Mouse (Mus musculus) limb, embryonic 12.5 days (tissue): ENCODE results near the gene Ube2d1. TPM values are rescaled to one million over a fixed set of nuclear protein-coding genes. Genes with fewer than 3 reads are reported as not detected.

ENCODE experiments used
- ATAC-seq: fragments of 200-750 bp; cut with Nextera tagmentation; 2 replicates; pipeline ENCODE4 v1.8.0; 2017; ENCODE audit warnings: low read depth, moderate TSS enrichment; ENCODE audit not compliant: insufficient number of reproducible peaks, insufficient read depth, low FRiP score, low TSS enrichment
- H3K27ac ChIP-seq: fragments of 300-500 bp; sonication (generic); 2 replicates; pipeline ENCODE4 v1.5.1; 2016; ENCODE audit warnings: mild to moderate bottlenecking, moderate library complexity
- H3K27me3 ChIP-seq: fragments of 300-500 bp; sonication (generic); 2 replicates; pipeline ENCODE4 v1.6.1; 2016; ENCODE audit warnings: mild to moderate bottlenecking, moderate library complexity
- H3K36me3 ChIP-seq: fragments of 300-500 bp; sonication (generic); 2 replicates; pipeline ENCODE4 v1.6.1; 2016; ENCODE audit warnings: mild to moderate bottlenecking, moderate library complexity
- H3K4me1 ChIP-seq: fragments of 300-500 bp; sonication (generic); replicated peaks from 2 replicates; pipeline ENCODE4 v1.6.1; 2016
- H3K4me2 ChIP-seq: fragments of 300-500 bp; sonication (generic); 2 replicates; pipeline ENCODE4 v1.6.1; 2016; ENCODE audit warnings: mild to moderate bottlenecking, moderate library complexity
- H3K4me3 ChIP-seq: fragments of 300-500 bp; sonication (generic); replicated peaks from 2 replicates; pipeline ENCODE4 v1.5.1; 2016; ENCODE audit warnings: mild to moderate bottlenecking
- H3K9ac ChIP-seq: fragments of 300-500 bp; sonication (generic); replicated peaks from 2 replicates; pipeline ENCODE4 v1.6.1; 2016; ENCODE audit warnings: mild to moderate bottlenecking, moderate library complexity
- H3K9me3 ChIP-seq: fragments of 300-500 bp; sonication (generic); 2 replicates; pipeline ENCODE4 v1.6.1; 2016; ENCODE audit warnings: mild to moderate bottlenecking, moderate library complexity
- WGBS: fragments of 180-500 bp; shearing (Covaris S2); methylation state at CpG from one replicate; pipeline ENCODE4 v1.1.7; 2016; 5-methylcytosine and 5-hydroxymethylcytosine counted together
- polyA plus RNA-seq: library from polyadenylated mRNA; unstranded; fragments of >200 nt; fragmentation: Nextera tagmentation; extraction: Ambion mirVana; gene quantifications from 2 replicates; pipeline ENCODE4 v1.2.1, GENCODE M21; 2016

The Ube2d1 gene
- polyA plus RNA-seq, 1 experiment from 2014 or later = 68.9 TPM

DNA sequence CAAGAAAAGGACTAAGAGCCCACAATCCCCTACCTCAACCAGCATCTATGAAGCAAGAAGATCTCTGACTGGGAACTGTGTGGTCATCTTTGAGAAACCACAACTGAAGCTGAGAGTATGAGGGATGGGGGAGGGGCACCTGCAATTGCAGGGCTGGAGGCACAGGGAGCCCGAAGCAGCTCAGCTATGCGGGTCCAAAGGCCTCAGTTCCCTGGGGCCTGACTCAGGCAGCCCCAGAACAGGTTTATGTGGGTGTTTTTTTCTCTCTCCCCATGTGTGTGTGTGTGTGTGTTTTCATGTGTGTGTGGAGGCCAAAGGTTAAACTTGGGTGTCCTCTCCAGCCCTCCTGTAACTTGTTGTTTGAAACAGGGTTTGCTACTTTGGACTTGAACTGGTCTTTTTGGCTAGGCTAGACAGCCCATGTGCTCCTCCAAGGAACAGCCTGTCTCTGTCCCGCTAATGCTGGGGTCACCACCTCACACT is 6.2 kb upstream of the Ube2d1 start:
- H3K27me3 ChIP-seq = peaks cover 14% of the 10 kb centered on the region
- ATAC-seq = peak; percentile 13; the same call in 1 of the 2 replicates
- H3K4me2 ChIP-seq = no peak overlapping the region
- no peaks in the 10 kb centered on the region for H3K36me3 ChIP-seq
- H3K27ac ChIP-seq = no peak overlapping the region
- no peak overlapping the region for H3K9ac ChIP-seq
- WGBS = 20% methylated on average over 3 of the region's 3 CpGs
- peaks cover 15% of the 10 kb centered on the region for H3K4me1 ChIP-seq
- H3K9me3 ChIP-seq = no peaks in the 10 kb centered on the region
- no peak overlapping the region for H3K4me3 ChIP-seq

DNA sequence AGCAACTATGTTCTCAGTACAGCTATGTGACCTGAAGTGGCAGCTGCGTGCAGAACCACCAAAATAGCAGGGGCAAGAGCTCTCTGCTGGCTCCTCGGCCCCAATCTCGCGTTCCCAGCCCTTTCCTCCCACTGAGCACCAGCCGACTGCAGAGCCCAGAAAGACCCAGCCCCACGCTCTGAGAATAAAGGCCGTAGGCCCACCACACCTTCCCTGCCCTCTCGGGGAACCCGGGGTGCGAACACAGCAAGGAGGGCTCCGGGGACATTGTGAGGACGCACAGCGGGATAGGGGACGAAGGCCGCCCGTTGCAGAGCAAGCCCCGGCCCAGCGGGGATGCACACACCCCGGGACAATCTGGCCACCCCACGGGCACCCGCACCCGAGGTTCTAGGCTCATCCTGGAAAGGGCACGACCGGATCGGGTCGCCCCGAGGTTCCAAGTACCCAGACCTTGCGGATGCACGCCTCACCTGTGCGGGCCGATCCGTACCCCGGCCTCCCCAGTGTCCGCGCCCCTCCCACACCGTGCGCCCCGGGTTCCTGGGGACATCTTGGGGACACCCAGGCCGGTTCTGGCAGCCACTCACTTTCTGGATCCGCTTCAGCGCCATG is 444 bp downstream of the Ube2d1 start:
- ATAC-seq = peak; percentile 86
- WGBS = under 1% methylated on average over 41 of the region's 41 CpGs

DNA sequence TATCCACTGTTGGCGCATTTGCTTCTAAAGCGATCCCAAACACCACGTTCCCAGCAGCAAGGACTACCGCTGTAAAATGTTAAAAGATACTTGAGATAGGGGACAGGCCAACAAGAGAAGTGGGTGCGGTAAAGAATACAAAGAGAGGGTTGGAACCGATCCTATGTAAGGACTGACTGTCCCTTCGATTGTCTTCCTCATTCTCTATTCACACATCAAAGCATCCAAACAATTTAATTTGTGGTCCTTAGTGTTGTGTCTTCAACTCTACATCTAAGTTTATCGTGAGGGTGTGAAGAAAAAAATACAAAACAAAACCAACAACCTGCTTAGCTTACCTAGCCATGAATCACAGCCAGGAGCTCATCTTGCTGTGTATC is 941 bp downstream of the Ube2d1 start:
- peak overlapping the region; percentile 66; the same call in 1 of the 2 replicates for H3K27ac ChIP-seq
- H3K27me3 ChIP-seq = peaks cover 20% of the 10 kb centered on the region; the same call in 1 of the 2 replicates
- no peaks in the 10 kb centered on the region for H3K9me3 ChIP-seq
- ATAC-seq = no peak
- peak overlapping the region; percentile 94 for H3K9ac ChIP-seq
- peaks cover 21% of the 10 kb centered on the region for H3K4me1 ChIP-seq
- H3K36me3 ChIP-seq = peaks cover 8% of the 10 kb centered on the region; the same call in 1 of the 2 replicates
- peak overlapping the region; percentile 94 for H3K4me3 ChIP-seq
- peak overlapping the region; percentile 66 for H3K4me2 ChIP-seq
- WGBS = 16% methylated on average over 8 of the region's 8 CpGs

More for the DNA sequence above, 444 bp downstream of the Ube2d1 start:
- Histone ChIP-seq H3K27ac (peak overlapping the region; percentile 66), H3K36me3 (peaks cover 8% of the 10 kb centered on the region; the same call in 1 of the 2 replicates), H3K4me2 (peak overlapping the region; percentile 66), H3K9me3 (no peaks in the 10 kb centered on the region), H3K4me1 (peaks cover 21% of the 10 kb centered on the region), H3K4me3 (peak overlapping the region; percentile 94), H3K27me3 (peaks cover 20% of the 10 kb centered on the region; the same call in 1 of the 2 replicates), H3K9ac (peak overlapping the region; percentile 94)

DNA sequence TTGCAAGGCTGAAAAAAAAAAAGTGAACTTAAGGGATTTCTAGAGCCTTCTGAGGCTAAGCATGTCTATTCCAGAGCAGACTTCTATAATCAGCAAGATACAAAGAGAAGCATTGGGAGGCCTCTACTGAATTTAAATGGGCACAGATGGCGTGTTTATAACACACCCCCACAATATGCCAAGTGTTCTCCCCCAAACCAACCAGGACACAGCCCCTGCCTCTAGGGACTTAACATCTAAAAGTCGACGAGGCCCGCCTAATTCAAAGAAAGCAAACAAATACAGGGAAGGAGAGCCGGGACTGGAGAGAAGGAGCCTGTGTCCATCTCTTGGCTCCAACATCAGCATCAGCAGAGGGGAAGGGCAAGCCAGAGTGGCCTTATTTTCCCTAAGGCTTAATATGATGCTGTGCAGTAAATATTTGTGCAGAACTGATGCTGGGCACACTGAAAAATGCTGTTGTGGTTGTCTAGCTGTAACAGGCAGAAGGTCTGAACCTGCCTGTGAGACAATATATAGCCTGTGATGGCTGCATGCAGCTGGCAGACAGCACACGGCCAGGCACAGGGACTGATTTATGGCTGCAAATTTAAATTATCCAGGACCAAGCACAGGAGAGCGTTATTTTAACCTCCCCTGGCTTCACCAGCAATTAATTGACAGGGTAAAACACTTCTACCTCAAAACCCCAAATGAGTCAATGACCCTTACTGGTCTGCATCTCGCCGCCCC is 11.9 kb downstream of the Ube2d1 start:
- Histone ChIP-seq H3K4me1 (peaks cover 10% of the 10 kb centered on the region), H3K27ac (no peak overlapping the region; the same call in 1 of the 2 replicates), H3K4me3 (no peak overlapping the region), H3K4me2 (peak overlapping the region; percentile 4; the same call in 1 of the 2 replicates), H3K9me3 (no peaks in the 10 kb centered on the region), H3K9ac (no peak overlapping the region), H3K36me3 (peaks cover 7% of the 10 kb centered on the region; the same call in 1 of the 2 replicates), H3K27me3 (no peaks in the 10 kb centered on the region)
- WGBS = 40% methylated on average over 9 of the region's 9 CpGs
- ATAC-seq = no peak

DNA sequence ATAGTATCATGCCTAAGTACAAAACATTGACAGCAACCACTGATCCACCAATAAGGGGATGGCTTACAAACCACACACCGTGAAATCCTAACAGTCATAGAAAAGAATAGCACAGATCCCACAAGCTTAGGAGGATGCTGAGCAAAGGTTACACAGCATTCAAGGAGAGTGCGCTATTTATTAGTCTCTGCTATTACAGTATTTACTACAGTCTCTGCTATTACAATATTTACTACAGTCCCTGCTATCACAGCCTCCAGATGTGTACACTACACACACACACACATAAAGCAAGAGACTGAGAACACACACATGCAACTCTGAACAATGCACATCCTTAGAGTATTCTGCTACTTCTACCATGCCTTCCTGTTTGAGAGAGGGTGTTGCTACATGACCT is 17.1 kb downstream of the Ube2d1 start:
- no peak overlapping the region for H3K4me3 ChIP-seq
- H3K27me3 ChIP-seq = no peaks in the 10 kb centered on the region
- H3K9ac ChIP-seq = no peak overlapping the region
- H3K4me1 ChIP-seq = peaks cover 3% of the 10 kb centered on the region
- no peak overlapping the region for H3K27ac ChIP-seq
- no peak for ATAC-seq
- H3K4me2 ChIP-seq = no peak overlapping the region
- WGBS = 87% methylated on average over 2 of the region's 2 CpGs
- H3K36me3 ChIP-seq = no peaks in the 10 kb centered on the region
- H3K9me3 ChIP-seq = no peaks in the 10 kb centered on the region

DNA sequence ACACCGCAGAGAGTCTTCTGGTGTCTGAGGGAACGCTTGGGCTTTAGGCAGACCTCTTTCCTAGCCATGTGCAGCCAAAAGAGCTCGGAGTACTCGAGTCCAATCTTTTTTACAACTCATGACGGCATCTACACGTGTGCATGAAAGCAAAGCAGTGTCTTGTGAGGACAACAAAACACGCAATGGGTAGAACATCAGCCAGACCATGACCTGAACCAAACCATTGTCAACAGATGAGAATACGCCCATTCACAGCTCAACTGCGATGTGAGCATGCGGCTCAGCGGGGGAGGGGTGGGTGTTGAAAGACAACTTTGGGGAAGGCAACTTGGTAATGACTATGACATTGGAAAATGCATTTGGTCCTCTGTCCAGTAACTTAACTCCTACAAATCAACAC is 17.6 kb downstream of the Ube2d1 start:
- no peak for ATAC-seq
- 87% methylated on average over 11 of the region's 11 CpGs for WGBS
- H3K27ac ChIP-seq = no peak overlapping the region

DNA sequence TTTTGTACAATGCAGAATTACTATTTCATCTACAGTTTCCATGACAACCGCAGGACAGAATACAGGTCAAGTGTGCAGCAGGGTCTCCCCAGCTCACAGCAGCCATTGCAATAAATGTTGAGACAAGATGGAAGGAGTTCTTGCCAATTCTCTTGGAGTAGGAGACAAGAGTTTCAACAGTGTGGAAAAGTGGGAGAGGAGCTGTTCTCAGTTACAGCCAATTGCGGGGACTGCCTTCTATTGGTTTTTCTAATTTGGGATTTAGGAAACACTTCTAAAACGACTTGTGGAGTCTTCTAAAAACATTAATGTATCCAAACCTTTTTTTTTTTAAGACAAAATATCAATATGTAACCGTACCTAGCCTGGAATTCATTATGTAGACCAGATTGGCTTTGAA is 20.0 kb downstream of the Ube2d1 start:
- Histone ChIP-seq H3K36me3 (peaks cover 16% of the 10 kb centered on the region; the same call in 1 of the 2 replicates), H3K9me3 (no peaks in the 10 kb centered on the region), H3K27me3 (no peaks in the 10 kb centered on the region), H3K27ac (no peak overlapping the region), H3K9ac (no peak overlapping the region), H3K4me3 (no peak overlapping the region), H3K4me2 (no peak overlapping the region), H3K4me1 (peaks cover 15% of the 10 kb centered on the region)
- ATAC-seq = no peak
- WGBS = 82% methylated on average over 4 of the region's 4 CpGs

More for the DNA sequence above, 17.6 kb downstream of the Ube2d1 start:
- H3K9ac ChIP-seq = no peak overlapping the region
- H3K27me3 ChIP-seq = no peaks in the 10 kb centered on the region
- H3K4me3 ChIP-seq = no peak overlapping the region
- no peaks in the 10 kb centered on the region for H3K36me3 ChIP-seq
- H3K4me1 ChIP-seq = peaks cover 5% of the 10 kb centered on the region
- no peaks in the 10 kb centered on the region for H3K9me3 ChIP-seq
- no peak overlapping the region for H3K4me2 ChIP-seq

DNA sequence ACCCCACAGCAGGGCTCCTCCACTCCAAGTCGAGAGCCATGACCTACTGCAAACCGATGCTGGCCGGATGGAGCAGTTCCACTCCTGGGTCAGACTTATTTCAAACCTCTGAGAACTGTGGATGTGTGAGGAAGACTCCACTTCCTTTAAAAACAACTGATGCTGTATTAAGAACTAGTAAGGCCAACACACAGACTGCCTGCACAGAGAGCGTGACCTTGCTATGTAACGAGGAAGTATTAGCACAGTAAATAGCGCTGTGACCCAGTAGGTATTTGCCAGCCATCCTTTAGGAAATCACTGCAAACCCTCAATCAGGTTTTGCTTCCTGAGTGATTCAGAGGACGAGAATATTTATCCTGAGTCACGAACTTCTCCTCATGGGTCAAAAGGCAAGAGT is 23.4 kb downstream of the Ube2d1 start:
- no peaks in the 10 kb centered on the region for H3K27me3 ChIP-seq
- peaks cover 44% of the 10 kb centered on the region for H3K36me3 ChIP-seq
- no peaks in the 10 kb centered on the region for H3K9me3 ChIP-seq
- H3K9ac ChIP-seq = no peak overlapping the region
- no peak overlapping the region for H3K4me3 ChIP-seq
- 80% methylated on average over 8 of the region's 8 CpGs for WGBS
- H3K27ac ChIP-seq = 0 out of 2 replicates have a peak overlapping the region, but pooled peaks have one; percentile 23
- peaks cover 15% of the 10 kb centered on the region for H3K4me1 ChIP-seq
- no peak for ATAC-seq
- H3K4me2 ChIP-seq = no peak overlapping the region

DNA sequence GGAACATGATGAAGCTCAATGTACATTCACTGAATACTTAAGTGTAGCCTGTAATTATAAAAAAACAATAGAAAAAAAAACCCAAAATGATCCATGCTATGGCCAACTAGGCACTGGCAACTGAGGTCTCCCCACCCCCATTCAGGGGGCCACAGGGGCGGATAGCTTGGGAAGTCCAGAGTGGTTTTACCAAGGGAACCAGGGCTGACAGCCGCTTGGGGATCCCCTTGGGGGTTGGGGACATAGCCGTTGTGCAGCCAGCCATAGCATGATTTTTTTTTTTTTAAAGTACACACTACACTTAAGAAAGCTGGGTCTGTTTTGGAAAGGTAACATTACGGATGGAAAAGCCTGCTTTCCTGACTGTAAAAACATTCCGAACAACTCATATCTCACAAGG is 26.1 kb downstream of the Ube2d1 start:
- no peak overlapping the region for H3K4me3 ChIP-seq
- no peak overlapping the region for H3K9ac ChIP-seq
- H3K4me1 ChIP-seq = peaks cover 15% of the 10 kb centered on the region
- H3K4me2 ChIP-seq = no peak overlapping the region
- H3K27ac ChIP-seq = no peak overlapping the region
- WGBS = 85% methylated on average over 5 of the region's 5 CpGs
- no peaks in the 10 kb centered on the region for H3K27me3 ChIP-seq
- H3K36me3 ChIP-seq = peaks cover 67% of the 10 kb centered on the region
- H3K9me3 ChIP-seq = no peaks in the 10 kb centered on the region
- ATAC-seq = no peak

DNA sequence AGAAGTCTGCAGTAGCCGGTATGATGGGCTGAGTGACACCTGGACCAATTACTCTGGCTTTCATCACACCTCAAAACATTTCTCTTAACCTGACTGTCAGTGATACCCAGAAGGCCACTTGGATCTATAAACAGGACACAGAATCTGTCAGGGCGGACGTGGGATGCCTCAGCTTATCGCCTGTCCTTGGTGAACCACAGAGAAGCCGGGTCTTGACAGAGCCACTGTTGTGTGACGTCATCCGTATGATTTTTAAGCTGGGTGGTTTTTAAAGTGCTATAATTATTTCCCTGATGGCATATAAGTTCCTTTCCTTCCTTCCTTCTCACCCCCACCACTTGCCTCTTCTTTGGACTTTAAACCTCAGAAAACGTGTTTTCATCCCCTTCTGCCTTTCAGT is 26.5 kb downstream of the Ube2d1 start:
- H3K4me3 ChIP-seq = no peak overlapping the region
- H3K4me2 ChIP-seq = no peak overlapping the region
- ATAC-seq = no peak
- 90% methylated on average over 8 of the region's 8 CpGs for WGBS
- peaks cover 67% of the 10 kb centered on the region for H3K36me3 ChIP-seq
- H3K27me3 ChIP-seq = no peaks in the 10 kb centered on the region
- no peak overlapping the region for H3K9ac ChIP-seq
- no peak overlapping the region for H3K27ac ChIP-seq
- peaks cover 15% of the 10 kb centered on the region for H3K4me1 ChIP-seq
- no peaks in the 10 kb centered on the region for H3K9me3 ChIP-seq

DNA sequence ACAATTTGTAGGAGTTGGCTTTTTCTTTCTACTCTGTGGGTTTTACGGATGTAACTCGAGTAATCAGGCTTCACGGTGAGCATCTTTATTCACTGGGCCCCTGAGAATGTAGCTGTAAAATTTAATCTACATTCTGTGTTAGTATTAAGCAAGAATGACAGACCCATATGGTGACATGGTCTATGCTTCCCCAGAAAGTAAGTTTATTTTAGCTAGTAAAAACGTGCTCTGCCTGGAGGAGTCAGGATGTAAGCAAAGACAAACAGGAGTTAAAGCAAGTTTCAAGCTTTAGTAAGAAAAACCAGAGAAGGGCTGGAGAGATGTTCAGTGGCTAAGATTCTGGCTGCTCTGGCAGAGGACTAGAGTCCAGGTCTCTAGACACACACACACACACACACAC is 31.9 kb downstream of the Ube2d1 start:
- WGBS = 55% methylated on average over 4 of the region's 4 CpGs
- Histone ChIP-seq H3K4me3 (no peak overlapping the region), H3K9ac (no peak overlapping the region), H3K4me1 (no peaks in the 10 kb centered on the region), H3K36me3 (peaks cover 36% of the 10 kb centered on the region), H3K27ac (no peak overlapping the region), H3K4me2 (no peak overlapping the region), H3K9me3 (no peaks in the 10 kb centered on the region), H3K27me3 (no peaks in the 10 kb centered on the region)
- no peak for ATAC-seq
